Mouse (Mus musculus): ENCODE data around the gene Skiv2l.

The Skiv2l gene

DNA sequence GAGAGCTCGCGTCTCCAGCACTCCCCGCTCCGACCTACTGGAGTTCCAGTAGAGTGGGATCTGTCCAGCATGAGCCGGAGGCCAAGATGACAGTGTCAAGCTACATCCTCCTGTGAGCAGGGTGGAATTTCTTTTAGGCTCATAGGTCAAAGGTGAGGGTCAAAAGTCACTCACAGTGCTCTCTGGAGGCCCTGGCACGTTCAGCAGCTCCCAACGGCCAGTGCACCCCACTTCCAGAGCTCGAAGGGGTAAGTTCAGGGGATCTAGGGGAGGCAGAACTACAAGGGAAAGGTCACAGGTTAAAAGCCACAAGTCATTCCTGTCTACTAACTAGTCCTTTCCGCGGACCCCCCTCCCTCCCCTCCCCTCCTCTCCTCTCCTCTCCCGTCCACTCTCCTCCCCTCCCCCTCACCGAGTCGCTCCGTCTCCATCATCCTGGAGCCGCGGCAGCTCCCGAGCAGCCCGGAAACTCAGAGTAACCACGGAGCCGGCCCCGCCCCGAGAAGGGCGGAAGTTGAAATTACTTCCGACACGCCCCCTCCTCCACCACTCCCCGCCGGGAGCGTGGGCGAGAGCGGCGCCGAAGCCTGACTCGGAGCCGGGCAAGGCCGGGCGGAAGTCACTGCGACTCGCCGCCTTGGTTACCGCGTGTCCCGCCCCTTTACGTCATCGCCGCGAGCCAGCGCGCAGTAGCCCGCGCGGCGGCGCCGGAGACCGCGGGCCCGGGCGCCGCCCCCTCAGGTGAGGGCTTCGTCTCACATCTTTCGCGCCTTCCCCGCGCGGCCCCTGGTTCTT, at the start of gene Skiv2l, which contains the start of gene Nelfe:
Skiv2l (minus strand) TSS at position 489 of the 795 bp plus-strand sequence.
Nelfe (plus strand) TSS at position 670 of the 795 bp plus-strand sequence.
- peak; percentile 93 for DNase-seq (ENCODE audit: low read depth, low spot score)

DNA sequence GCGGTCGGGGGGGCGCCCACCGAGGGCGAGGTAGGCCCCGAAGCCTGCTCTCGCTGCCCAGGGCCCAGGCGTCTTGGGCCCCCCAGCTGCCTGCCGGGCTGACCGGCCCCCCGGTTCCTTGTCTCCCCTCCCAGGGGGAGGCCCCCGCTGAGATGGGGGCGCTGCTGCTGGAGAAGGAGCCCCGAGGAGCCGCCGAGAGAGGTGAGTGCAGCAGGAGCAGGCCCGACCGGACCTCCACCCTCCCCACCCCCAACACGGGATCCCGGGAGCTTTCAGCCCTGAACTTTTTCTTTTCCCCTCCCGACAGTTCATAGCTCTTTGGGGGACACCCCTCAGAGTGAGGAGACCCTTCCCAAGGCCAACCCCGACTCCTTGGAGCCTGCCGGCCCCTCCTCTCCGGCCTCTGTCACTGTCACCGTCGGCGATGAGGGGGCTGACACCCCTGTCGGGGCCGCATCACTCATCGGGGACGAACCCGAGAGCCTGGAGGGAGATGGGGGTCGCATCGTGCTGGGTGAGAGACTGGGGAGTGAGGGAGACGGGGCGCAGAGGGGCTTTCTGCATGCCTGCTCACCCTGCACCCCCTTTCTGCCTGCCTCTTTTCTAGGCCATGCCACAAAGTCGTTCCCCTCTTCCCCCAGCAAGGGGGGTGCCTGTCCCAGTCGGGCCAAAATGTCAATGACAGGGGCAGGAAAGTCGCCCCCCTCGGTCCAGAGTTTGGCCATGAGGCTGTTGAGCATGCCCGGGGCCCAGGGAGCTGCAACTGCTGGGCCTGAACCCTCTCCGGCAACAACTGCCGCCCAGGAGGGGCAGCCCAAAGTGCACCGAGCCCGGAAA, 49.3 kb upstream of the Skiv2l start:
- no peak for DNase-seq (ENCODE audit: low read depth, low spot score)

DNA sequence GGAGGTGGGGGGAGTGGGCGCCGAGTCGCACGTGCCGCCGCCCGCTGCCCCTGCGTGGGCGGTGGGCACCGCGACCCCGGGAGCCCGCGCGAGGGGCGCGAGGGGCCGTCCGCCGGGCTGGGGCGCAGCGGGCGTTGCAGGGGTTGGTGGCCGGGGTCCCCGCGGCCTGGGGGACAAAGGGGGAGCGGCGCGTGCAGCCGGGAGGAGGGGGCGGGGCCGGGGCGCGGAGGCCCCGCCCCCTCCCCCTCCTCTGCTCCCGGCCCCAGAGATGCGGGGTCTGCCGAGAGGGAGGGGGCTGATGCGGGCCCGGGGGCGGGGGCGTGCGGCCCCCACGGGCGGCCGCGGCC, 48.7 kb upstream of the Skiv2l start:
- no peak for DNase-seq (ENCODE audit: low read depth, low spot score)

DNA sequence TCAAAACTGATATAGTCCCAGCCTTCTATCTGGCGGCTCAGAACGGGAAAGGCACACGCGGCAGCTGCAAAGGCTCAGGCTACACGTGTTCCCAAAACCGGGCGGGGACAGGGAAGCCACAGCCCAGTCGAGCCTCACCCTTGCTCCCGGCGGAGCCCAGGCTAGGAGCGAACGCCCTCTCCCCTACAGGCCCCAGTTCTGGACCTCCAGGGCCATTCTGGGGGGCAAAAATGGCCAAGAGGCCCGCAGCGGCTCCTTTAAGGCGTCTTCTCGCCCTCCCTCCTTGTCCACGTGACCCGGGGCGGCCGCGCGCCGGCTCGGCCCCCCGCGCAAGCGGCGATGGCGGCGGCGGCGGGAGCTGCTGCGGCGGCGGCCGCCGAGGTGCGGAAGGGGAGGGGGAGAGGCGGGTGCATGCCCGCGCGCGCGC, 48.2 kb upstream of the Skiv2l start, which contains the start of the genes C2 and Ehmt2:
C2 (minus strand) TSS at position 106 of the 427 bp plus-strand sequence.
Ehmt2 (plus strand) TSS at position 310 of the 427 bp plus-strand sequence.
- peak; percentile 48 for DNase-seq (ENCODE audit: low read depth, low spot score)

DNA sequence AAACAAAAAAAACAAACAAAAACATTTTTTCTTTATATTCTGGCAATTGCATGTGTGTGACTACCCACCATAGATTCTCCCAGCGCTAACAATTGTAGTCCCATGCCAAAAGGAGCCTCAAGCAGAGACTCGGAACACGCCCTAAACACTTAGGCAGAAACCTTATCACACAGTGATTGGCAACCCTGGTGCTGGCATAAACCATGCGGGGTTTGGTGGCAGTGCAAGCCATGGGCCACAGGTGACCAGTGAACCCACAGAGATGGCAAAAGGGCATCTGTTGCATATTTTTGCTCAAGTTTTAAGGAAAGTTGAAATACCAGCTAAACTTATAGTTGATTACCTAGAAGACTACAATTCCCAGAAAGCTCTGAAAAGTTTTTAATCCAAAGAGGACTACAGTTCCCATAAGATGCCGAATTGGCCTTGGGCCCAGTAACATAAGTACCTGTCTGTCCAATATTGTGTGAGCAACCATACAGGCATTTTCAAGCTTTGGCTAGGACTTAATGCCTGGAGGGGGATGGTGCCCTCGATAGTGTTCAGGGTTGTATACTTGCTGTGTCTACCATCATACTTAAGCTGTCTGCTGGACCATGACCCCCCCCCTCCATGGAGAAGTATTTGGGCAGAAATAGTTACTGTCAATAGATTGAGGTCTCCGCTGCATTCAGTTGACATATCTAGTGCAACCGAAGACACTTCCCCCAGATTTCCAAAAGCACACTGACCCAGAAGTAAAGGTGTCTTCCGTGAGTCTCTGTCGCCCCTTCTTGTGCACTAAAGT, 47.6 kb upstream of the Skiv2l start:
- peak; percentile 81 for DNase-seq (ENCODE audit: low read depth, low spot score)

DNA sequence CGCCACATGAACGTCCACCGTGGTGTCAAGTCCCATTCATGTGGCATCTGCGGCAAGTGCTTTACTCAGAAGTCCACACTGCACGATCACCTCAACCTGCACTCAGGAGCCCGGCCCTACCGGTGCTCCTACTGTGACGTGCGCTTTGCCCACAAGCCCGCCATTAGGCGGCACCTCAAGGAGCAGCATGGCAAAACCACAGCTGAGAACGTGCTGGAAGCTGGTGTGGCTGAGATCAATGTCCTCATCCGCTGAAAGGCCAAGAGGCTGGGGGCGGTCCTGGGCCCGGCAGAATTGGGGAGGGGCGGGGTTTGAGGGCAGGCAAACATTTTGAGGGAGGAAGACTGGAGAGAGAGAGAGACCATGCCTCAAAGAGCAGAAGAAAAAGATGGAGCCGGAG, 46.4 kb upstream of the Skiv2l start:
- DNase-seq (ENCODE audit: low read depth, low spot score), result no peak

DNA sequence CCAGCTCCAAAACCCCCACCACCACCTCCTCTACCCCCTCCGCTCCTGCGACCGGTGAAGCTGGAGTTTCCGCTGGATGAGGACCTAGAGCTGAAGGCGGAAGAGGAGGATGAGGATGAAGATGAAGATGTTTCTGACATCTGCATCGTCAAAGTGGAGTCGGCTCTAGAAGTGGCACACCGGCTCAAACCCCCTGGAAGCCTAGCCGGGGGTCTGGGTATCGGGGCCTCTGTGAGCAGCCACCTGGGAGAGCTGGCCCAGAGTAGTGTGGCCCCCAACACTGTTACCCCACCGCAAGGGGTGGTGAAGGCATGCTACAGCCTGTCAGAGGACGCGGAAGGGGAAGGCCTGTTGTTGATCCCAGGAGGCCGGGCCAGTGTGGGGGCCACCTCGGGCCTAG, 45.7 kb upstream of the Skiv2l start:
- DNase-seq (ENCODE audit: low read depth, low spot score), result no peak

DNA sequence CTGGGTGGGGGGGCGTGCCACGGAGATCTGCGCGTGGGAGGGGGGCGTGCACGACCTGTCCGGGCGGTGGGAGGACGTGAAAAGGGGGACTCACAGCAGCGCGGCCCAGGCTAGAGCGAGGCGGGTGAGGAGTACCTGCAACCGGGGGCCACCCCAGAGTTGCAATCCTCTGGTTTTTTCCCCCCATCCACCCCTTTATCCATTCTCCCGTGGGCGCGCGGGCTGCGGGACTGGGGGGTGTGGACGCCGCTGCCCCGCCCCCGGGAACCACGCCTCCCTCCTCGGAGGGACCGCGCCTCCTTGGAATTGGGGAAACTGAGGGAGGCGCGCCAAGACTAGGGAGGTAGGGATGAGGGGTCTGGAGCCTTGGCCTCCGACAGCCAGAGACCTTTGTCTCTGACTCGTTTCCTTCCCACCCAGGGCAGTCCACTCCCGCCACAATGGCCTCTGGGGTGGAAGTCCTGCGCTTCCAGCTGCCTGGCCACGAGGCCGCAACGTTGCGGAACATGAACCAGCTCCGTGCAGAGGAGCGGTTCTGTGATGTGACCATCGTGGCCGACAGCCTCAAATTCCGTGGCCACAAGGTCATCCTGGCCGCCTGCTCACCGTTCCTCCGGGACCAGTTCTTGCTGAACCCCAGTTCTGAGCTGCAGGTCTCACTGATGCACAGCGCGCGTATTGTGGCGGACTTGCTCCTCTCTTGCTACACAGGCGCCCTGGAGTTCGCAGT, 45.0 kb upstream of the Skiv2l start:
- DNase-seq (ENCODE audit: low read depth, low spot score), result no peak

DNA sequence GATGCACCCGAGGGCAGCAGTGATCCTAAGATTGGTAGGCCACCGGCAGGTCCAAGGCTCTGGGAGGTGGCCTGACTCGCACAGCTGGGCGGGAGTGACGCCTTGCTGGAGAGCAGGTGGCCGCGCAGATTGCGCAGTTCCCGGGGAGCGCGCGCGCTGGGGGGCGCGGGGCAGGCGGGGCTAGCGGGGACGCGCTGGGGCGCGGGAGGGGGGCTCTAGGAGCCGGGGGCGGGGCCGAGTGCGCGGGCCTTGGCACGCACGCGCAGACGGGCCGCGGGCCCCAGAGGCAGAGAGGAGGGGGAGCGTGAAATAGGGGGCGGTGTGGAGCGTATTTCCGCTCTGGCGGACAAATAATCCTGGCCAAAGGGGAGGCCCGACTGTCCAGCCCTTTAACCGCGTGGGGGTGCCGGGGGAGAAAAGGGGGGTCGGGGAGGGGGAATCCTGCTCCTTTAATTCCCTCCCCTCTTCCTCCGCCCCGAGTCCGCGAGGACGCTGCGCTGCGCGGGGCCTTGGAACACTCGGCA, 44.1 kb upstream of the Skiv2l start:
- peak; percentile 93 for DNase-seq (ENCODE audit: low read depth, low spot score)

DNA sequence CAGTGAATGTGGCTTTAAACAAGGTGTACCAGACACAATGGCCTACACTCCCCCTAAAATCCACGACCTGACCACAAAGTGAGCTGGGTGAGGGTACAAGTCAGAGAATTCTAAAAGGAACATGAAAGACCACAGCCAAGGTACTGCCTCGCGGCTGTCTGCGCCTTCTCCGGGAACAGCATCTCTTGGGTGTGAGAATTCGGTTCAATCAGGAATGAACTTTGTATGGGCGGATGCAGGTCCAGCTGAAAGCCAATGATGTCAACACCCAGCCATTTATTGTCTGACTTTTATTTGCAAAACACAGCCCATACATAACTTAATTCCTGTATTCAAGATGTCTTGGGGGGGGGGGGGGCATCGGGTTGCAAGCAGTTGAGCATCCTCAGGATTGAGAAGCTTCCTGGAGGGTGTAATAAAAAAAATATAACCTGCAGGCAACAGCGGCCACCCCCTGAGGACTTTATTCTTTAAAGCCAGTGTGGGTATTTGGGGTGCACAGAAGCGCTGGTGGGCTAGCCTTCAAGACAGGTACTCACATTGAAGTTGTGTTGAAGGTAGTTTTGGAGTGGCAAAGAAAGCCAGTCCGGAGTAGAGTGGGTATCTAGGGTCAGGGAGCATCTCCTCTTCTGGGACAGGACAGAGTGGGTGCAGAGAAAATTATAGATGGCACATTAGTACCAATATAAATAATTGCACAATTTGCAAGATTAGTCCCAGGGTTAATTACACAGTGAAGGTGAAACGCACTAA, 43.2 kb upstream of the Skiv2l start:
- DNase-seq (ENCODE audit: low read depth, low spot score), result no peak

DNA sequence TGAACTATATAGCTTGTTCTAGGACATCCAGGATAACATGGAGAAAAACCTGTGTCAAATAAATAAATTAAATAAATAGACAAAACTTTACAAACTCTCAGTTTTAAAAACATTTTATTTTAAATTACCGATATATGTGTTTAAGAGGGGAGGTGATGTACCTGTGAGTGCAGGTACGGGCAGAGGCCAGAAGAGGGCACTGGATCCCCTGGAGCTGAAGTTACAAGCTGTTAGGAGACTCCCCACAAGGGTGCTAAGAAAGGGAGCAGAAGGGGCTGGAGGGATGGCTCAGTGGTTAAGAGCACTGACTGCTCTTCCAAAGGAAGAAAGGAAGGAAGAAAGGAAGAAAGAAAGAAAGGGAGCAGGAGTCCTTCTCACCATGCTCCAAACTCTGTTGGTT, 41.4 kb upstream of the Skiv2l start:
- DNase-seq (ENCODE audit: low read depth, low spot score), result no peak

DNA sequence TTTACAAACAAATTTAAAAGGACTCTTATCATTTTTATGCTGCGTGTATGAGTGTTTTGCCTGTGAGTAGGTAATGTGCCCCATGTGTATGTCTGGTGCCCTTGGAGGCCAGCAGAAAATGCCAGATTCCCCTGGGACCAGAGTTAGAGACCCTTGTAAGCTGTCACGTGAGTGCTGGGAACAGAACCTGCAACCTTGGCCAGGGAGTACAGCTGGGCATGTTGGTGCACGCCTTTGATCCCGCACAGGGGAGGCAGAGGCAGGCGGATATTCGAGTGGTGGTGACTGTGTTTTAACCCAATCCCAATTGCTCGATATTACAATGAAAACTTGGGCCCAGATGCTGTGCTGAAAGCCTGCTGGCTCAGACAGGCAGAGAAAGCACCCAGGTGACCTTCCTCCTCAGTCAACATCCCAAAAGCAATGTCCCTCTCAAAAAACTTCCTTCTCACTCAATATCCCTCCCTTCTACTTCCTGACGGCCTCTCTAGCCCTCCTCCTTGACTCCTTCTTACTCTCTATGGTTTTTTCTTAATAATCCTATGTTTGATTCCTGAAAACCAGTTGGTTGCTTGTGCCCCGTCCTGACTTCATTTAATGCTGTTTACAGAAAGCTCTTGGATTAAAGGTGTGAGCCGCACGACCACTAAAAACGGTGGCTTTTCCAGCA, 40.2 kb upstream of the Skiv2l start:
- no peak for DNase-seq (ENCODE audit: low read depth, low spot score)

DNA sequence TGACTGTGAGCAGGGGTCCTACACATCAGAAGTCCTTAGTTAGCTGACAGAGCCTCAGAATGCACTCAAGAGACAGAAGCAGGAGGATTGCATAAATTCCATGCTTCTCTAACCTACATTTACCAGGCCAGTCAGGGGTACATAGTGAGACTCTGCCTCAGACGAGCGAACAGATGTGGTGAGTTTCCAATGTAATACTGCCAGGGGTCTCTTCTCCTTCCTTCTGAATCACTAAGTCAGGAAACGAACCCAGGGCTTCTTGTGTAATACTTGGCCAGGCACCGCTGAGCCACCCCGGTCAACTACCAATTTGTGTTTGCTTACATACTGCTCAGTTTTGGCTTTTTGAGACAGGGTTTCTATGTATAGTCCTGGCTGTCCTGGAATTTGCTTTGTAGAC, 37.9 kb upstream of the Skiv2l start:
- DNase-seq (ENCODE audit: low read depth, low spot score), result no peak

DNA sequence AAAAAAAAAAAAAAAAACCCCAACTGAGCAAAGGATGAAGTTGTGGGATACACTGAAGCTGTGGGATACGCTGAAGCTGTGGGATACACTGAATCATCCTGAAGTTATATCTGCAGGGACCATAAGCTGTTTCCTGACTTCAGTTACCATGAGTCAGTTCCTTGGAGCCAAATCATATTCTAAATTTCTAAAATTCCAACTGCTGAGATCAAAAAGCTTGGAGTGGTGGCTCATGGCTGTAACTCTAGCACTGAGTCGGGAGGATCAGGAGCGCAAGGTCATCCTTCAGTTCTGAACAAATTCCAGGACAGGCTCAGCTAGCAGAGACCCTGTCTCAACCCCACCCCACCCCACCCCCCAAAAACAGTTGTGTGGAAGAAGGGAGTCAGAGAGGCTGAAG, 35.6 kb upstream of the Skiv2l start:
- no peak for DNase-seq (ENCODE audit: low read depth, low spot score)

DNA sequence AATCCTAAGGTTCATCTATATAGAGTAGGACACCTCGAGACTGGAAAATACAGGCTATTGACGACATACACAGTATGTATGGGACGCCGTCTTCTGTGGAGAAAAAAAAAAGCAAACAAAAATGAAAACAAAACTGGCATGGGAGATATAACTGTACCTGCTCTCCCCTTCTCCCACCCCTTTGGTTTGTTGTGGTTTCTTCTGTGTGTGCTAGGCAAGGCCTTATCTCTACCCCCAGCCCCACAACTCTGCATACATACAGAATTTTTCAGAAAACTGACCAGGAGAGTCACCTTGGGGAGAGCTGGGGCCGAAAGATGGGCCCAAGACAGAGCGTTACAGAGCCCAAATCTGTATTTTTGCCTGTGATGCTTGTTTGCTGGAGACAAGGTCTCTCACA, 34.7 kb upstream of the Skiv2l start:
- DNase-seq (ENCODE audit: low read depth, low spot score), result no peak

DNA sequence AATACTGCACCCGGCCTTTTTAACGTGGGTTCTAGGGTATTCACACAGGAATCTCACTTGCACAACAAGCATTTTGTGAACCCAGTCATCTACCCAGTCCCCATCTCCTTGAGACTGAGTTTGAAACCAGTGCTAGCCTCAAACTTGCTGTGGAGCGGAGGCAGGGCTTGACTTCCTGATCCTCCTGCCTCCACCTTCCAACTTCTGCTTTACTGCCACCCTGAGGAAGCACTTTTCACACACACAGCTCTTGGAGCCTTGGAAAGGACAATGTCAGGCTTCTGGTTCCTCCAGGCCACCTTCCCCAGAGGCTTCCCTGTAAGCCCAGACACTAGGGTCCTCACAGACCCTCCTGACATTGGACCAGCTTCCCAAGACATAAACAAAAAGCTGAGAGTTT, 33.3 kb upstream of the Skiv2l start:
- no peak for DNase-seq (ENCODE audit: low read depth, low spot score)

DNA sequence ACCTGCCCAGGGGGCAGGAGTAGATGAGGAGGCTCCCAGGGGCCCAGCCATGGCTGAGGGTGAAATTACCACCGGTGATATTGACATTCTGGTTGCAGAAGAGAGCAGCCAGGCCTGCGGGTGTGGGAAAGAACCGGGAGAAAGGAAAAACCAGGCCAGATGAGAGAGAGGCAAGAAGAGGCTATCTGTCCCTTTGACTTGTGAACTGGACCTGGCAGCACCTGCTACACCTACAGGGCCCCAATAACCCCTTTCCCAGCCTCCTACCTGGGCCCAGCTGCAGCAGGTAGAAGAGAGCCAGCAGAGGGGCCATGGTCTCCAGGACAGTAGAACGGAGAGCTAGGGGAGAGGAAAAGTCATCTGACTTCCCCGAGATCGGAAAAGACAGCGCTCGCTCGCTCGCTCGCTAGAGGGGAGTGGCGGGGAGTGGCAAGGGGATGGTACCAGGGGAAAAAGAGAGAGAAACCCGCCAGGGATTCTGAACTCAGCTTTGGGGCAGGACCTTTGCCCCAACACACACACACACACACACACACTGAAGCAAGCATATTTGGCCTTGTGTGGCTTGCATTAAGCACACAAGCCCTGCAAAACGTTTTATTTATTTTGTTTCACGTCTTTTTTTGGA, 31.8 kb upstream of the Skiv2l start, which contains the start of gene Gm20547:
Gm20547 (minus strand) TSS at position 360 of the 628 bp plus-strand sequence.
- DNase-seq (ENCODE audit: low read depth, low spot score), result no peak

DNA sequence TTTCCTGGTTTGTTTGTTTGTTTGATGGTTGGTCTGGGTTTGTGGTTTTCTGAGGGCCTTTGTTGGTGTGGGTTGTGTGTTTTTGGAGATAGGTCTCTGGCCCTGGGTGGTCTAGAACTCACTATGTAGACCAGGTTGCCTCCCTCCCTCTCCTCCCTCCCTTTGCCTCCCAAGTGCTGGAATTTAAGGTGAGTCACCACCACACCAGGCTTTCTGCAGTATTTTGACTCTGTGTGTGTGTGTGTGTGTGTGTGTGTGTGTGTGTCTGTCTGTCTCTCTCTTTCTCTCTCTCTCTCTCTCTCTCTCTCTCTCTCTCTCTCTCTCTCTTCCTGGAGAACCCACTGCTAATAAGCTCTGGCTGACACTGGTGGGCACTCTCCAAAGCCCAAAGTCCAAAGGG, 31.2 kb upstream of the Skiv2l start:
- no peak for DNase-seq (ENCODE audit: low read depth, low spot score)

DNA sequence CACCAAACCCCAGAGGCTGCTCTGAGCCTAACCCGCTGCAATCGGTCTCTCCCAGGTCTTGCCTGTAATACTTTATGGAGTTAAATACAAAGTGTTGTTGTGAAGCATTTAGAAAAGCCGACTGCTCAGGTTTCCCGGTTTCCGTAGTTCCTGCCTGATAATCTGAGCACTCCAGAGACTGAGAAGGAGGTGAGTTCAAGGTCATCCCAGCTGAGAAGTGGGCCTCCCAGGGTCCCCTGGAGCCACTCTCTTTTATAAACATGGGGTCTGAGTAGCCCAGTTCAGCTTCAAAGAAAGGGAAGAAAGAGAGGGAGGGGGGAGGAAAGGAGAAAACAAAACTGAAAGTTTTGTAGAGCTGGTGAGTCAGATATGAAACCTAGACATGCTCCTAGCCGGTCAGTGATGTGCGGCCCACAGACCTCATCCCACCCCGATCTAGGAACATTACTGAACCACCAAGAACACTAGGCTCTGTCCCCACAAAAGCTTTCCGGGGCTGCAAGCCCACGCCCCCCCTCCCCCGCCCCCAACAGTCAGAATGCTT, 29.4 kb upstream of the Skiv2l start, which contains the start of gene Zbtb12:
Zbtb12 (plus strand) TSS at position 148 of the 544 bp plus-strand sequence.
- no peak for DNase-seq (ENCODE audit: low read depth, low spot score)

Measured in telencephalon, adult 2 months (tissue).